Mouse (Mus musculus): ENCODE data around the gene Cfap74. TPM values are rescaled to one million over a fixed set of nuclear protein-coding genes. Genes with fewer than 3 reads are reported as not detected.

Cfap74 gene
- polyA plus RNA-seq, 1 experiment from 2014 or later, result 2.1 TPM

DNA sequence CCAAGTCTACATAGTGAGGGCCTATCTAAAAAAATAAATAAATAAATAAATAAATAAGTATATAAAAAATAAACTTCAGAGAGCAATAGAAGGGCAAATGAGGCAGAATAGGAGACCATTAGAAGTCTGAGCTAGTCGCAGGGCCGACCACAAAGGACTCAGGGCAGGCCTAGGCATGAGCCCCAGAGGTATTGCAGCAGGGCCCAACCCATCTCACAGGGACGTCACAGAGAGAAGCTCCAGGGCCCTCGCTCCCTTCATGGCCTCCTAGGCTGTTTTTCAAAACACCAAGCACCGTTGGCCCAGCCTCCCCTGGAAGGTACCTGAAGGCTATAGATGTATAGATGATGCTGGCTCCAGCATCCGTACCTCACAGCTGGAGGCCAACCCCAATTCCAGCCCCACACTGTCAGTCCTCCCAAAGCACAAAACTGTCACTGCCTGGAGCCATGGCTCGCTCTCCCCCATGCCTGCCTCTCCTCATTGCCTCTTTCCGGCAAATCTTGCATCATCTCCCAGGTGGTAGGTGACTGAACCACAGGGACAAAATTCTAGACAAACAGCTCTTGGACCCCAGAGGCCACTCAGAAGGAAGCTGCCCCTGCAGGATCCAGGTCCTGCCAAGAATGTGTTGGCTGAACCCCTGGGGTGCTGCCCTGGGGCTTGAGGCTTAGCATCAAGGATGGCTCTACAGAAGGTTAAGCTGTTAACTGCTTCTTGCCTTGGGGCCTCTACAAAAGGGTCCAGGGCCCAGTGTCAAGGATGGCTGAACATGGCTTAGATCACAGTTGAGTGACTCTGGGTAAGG, 73.9 kb downstream of the Cfap74 start:
- 67% methylated on average over 8 of the region's 8 CpGs for WGBS
- ATAC-seq (ENCODE audit: insufficient read depth, low FRiP score), result no peak

DNA sequence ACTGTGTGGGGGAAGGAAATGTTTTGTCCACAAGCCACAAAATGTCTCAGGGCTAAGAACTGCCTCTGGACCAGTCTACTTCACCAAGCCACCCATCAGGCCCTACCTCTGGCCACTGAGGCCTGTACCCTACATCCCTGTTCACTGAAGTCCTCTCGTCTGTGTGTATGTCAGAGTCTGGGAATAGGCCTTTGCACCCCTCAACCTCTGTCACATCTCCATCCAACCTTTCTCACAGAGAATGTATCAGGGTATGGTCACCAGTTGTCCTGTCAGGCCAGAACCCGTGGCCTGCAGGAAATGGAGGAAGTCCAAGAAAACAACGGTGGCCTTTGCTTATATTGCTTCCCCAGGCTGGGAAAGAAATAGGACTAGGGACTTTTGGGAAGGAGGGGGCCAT, 76.5 kb downstream of the Cfap74 start:
- H3K36me3 ChIP-seq (ENCODE audit: control insufficient read depth, insufficient read depth, low read length), result no peaks in the 10 kb centered on the region
- no peaks in the 10 kb centered on the region for H3K27me3 ChIP-seq (ENCODE audit: control insufficient read depth, insufficient read depth, low read length)
- ATAC-seq (ENCODE audit: insufficient read depth, low FRiP score), result no peak
- 72% methylated on average over 3 of the region's 3 CpGs for WGBS
- no peaks in the 10 kb centered on the region for H3K9me3 ChIP-seq (replicated peaks; ENCODE audit: control insufficient read depth, low read length)
- H3K4me1 ChIP-seq (ENCODE audit: control insufficient read depth, insufficient read depth, low read length), result peaks cover 37% of the 10 kb centered on the region
- 0 out of 2 replicates have a peak overlapping the region, but pooled peaks have one; percentile 40 for H3K27ac ChIP-seq (ENCODE audit: low read length)
- no peak overlapping the region for H3K4me2 ChIP-seq (ENCODE audit: low read depth, low read length)
- H3K9ac ChIP-seq (ENCODE audit: low read length), result no peak overlapping the region
- no peak overlapping the region for H3K4me3 ChIP-seq (replicated peaks; ENCODE audit: low read length)

More for the DNA sequence above, 73.9 kb downstream of the Cfap74 start:
- Histone ChIP-seq H3K27ac (ENCODE audit: low read length) (no peak overlapping the region), H3K4me3 (replicated peaks; ENCODE audit: low read length) (no peak overlapping the region), H3K4me2 (ENCODE audit: low read depth, low read length) (no peak overlapping the region), H3K4me1 (ENCODE audit: control insufficient read depth, insufficient read depth, low read length) (peaks cover 15% of the 10 kb centered on the region), H3K9me3 (replicated peaks; ENCODE audit: control insufficient read depth, low read length) (no peaks in the 10 kb centered on the region), H3K9ac (ENCODE audit: low read length) (no peak overlapping the region), H3K36me3 (ENCODE audit: control insufficient read depth, insufficient read depth, low read length) (no peaks in the 10 kb centered on the region), H3K27me3 (ENCODE audit: control insufficient read depth, insufficient read depth, low read length) (no peaks in the 10 kb centered on the region)

DNA sequence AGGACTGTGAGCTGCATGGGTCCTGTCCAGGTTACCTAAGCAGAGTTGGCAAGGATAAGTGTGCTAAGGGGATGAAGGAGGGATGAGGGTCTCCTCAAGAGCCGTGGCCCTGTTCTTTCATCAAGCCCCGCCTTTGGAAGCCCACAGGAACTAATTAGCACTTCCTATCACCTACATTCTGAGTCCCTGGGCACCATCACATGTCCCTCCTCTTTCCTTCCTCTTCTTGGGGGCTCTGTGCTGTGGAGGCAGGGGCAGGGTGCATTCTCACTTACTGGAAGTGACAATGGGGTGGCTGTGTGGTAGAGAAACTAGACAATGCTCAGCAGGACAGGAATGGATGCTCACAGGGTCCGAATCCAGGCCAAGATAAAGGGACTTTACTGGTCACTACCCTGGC, 78.8 kb downstream of the Cfap74 start:
- no peaks in the 10 kb centered on the region for H3K36me3 ChIP-seq (ENCODE audit: control insufficient read depth, insufficient read depth, low read length)
- ATAC-seq (ENCODE audit: insufficient read depth, low FRiP score), result no peak
- peak overlapping the region; percentile 16; the same call in 1 of the 2 replicates for H3K4me2 ChIP-seq (ENCODE audit: low read depth, low read length)
- H3K9ac ChIP-seq (ENCODE audit: low read length), result peak overlapping the region; percentile 46; the same call in 1 of the 2 replicates
- H3K4me1 ChIP-seq (ENCODE audit: control insufficient read depth, insufficient read depth, low read length), result peaks cover 32% of the 10 kb centered on the region
- no peaks in the 10 kb centered on the region for H3K27me3 ChIP-seq (ENCODE audit: control insufficient read depth, insufficient read depth, low read length)
- H3K4me3 ChIP-seq (replicated peaks; ENCODE audit: low read length), result no peak overlapping the region
- H3K27ac ChIP-seq (ENCODE audit: low read length), result peak overlapping the region; percentile 91
- 22% methylated on average over 3 of the region's 3 CpGs for WGBS
- H3K9me3 ChIP-seq (replicated peaks; ENCODE audit: control insufficient read depth, low read length), result no peaks in the 10 kb centered on the region

DNA sequence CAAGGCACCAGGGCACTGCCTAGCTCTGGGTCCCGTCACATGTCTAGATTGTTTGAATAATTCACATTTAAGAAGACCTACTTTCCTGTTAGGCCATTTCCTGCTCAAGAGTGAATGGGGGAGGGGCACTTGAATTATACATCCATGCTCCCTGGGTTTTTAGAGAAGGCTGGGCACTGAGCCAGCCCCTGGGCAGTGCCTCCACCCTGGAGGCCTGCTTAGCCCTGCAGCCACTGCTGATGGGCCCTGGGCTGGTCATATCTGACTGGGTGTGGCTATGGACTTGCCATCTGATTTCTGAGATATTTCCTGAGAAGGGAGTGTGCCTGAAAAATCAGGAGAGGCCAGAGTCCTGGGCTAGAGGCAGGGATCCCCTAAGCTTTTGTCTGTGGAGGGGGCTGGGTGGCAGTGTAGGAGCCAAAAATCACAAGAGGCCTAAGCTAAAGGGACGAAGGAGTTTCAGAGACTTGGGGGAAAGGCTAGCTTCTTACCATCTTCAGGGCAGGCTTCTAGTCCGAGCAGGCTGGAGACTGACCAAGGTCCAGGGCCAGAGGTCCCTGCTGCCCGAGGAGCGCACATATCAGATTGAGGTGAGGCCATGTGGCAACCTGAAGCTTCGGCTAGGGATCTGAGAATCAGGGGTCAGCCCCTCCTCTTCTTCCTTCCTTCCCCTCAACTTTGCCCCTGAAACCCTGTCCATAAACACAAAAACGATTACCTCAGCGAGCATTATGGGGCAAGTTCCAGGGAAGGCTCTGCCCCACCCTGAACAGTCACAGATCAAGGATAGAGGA, 79.4 kb downstream of the Cfap74 start:
- peak; percentile 87 for ATAC-seq (ENCODE audit: insufficient read depth, low FRiP score)
- H3K36me3 ChIP-seq (ENCODE audit: control insufficient read depth, insufficient read depth, low read length), result no peaks in the 10 kb centered on the region
- H3K27ac ChIP-seq (ENCODE audit: low read length), result peak overlapping the region; percentile 91
- H3K9me3 ChIP-seq (replicated peaks; ENCODE audit: control insufficient read depth, low read length), result no peaks in the 10 kb centered on the region
- WGBS, result 40% methylated on average over 8 of the region's 8 CpGs
- H3K4me1 ChIP-seq (ENCODE audit: control insufficient read depth, insufficient read depth, low read length), result peaks cover 36% of the 10 kb centered on the region
- H3K27me3 ChIP-seq (ENCODE audit: control insufficient read depth, insufficient read depth, low read length), result no peaks in the 10 kb centered on the region
- H3K4me3 ChIP-seq (replicated peaks; ENCODE audit: low read length), result no peak overlapping the region
- H3K9ac ChIP-seq (ENCODE audit: low read length), result peak overlapping the region; percentile 46; the same call in 1 of the 2 replicates
- H3K4me2 ChIP-seq (ENCODE audit: low read depth, low read length), result peak overlapping the region; percentile 16; the same call in 1 of the 2 replicates

DNA sequence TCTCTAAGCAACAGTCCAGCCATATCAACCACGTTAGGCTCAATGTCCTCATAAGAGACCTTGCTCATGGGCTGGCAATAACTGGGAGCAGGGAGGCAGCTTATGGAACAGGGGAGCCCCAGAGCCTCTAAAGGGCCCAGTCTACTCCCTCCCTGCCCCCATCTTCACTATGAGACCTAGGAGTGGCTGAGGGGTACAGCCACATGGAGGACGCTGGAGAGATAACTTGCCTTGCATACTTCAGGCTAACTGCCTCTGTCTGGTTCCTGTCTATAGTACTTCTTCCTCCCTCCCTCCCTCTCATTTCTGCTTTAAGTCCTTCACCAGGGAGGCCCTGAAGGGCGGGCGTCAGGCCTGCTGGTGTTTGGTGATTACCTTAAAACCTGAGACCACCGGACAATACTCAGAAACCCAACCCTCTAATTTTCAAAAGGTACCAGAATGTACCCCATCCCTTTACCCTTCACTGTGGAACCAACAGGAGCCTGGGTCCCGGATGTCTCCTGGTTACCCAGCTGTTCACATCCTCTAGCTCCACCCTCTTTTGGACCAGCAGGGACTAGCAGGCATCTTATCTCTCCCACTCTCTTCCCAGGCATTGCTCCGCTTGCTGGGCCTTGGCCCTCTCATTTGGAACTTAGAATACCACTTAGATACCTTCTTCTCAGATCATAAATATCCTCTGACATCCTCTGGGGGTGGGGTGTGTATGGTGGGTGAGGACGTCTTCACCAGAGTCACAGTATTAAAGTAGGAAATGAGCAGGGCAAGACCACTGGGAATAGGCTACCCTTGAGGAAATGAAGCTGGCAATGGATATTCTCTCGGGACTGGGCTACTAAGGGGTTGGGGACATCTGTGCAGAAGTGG, 80.3 kb downstream of the Cfap74 start:
- no peak for ATAC-seq (ENCODE audit: insufficient read depth, low FRiP score)
- H3K9ac ChIP-seq (ENCODE audit: low read length), result no peak overlapping the region
- no peak overlapping the region for H3K4me2 ChIP-seq (ENCODE audit: low read depth, low read length)
- H3K4me3 ChIP-seq (replicated peaks; ENCODE audit: low read length), result no peak overlapping the region
- 71% methylated on average over 9 of the region's 9 CpGs for WGBS
- no peaks in the 10 kb centered on the region for H3K27me3 ChIP-seq (ENCODE audit: control insufficient read depth, insufficient read depth, low read length)
- peak overlapping the region; percentile 91 for H3K27ac ChIP-seq (ENCODE audit: low read length)
- no peaks in the 10 kb centered on the region for H3K36me3 ChIP-seq (ENCODE audit: control insufficient read depth, insufficient read depth, low read length)
- H3K9me3 ChIP-seq (replicated peaks; ENCODE audit: control insufficient read depth, low read length), result no peaks in the 10 kb centered on the region
- peaks cover 43% of the 10 kb centered on the region for H3K4me1 ChIP-seq (ENCODE audit: control insufficient read depth, insufficient read depth, low read length)

DNA sequence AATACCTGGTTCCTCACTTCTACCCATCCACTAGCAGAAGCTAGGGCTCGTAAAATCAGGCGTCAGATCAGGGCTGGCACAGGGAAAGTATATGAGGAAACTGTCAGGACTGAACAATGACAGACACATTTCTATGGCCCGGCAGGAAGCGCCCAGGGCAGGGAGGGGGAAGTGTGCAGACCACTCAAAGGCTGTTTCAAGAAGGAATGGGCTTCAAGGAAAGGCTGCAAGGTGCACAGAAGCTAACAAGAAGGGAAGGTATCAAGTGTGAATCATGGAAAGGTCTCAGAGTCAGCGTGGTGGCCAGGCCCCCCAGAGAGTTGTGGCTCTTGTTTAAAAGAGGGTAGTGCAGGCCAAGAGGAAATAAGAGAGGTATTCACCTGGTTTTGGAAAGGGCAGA, 81.5 kb downstream of the Cfap74 start:
- ATAC-seq (ENCODE audit: insufficient read depth, low FRiP score), result no peak
- H3K27me3 ChIP-seq (ENCODE audit: control insufficient read depth, insufficient read depth, low read length), result no peaks in the 10 kb centered on the region
- H3K4me1 ChIP-seq (ENCODE audit: control insufficient read depth, insufficient read depth, low read length), result peaks cover 49% of the 10 kb centered on the region
- peak overlapping the region; percentile 100 for H3K9ac ChIP-seq (ENCODE audit: low read length)
- H3K4me3 ChIP-seq (replicated peaks; ENCODE audit: low read length), result peak overlapping the region; percentile 97
- peak overlapping the region; percentile 77 for H3K27ac ChIP-seq (ENCODE audit: low read length)
- peak overlapping the region; percentile 82 for H3K4me2 ChIP-seq (ENCODE audit: low read depth, low read length)
- H3K36me3 ChIP-seq (ENCODE audit: control insufficient read depth, insufficient read depth, low read length), result no peaks in the 10 kb centered on the region
- 25% methylated on average over 5 of the region's 5 CpGs for WGBS
- no peaks in the 10 kb centered on the region for H3K9me3 ChIP-seq (replicated peaks; ENCODE audit: control insufficient read depth, low read length)

DNA sequence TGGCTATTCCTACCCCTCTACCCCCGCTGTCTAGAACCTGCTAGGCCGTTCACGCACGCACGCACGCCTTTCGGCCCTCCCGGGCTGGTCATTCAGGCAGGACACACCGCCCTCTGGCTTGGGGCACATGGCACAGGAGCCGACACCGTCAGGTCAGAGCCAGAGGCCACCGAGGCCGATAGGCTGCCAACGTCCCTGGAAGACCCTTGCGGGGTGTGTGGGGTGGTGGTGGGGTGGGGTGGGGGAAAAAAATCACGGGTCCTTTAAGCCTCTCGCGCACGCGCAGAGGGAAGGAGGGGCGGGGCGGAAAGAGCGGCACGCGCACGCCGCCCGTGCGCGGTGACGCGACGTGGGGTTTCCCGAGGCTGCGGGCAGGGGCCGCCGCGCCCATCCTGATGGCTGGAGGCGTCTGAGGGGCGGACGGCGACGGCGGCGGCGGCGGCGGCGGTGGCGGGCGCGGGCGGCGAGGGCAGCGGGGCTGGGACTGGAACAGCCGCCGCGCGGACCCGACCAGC, 82.1 kb downstream of the Cfap74 start, which contains the start of gene Gnb1:
Gene Gnb1, plus strand, starts transcription at position 372 of the 515 bp plus-strand sequence.
- WGBS, result under 1% methylated on average over 50 of the region's 60 CpGs
- peak within 1 kb of the TSS; percentile 97 for H3K4me3 ChIP-seq (replicated peaks; ENCODE audit: low read length)
- H3K36me3 ChIP-seq (ENCODE audit: control insufficient read depth, insufficient read depth, low read length), result no peaks in the 10 kb centered on the region
- peaks cover 49% of the 10 kb centered on the region for H3K4me1 ChIP-seq (ENCODE audit: control insufficient read depth, insufficient read depth, low read length)
- H3K27ac ChIP-seq (ENCODE audit: low read length), result peak within 1 kb of the TSS; percentile 93
- H3K4me2 ChIP-seq (ENCODE audit: low read depth, low read length), result peak within 1 kb of the TSS; percentile 85
- H3K27me3 ChIP-seq (ENCODE audit: control insufficient read depth, insufficient read depth, low read length), result no peaks in the 10 kb centered on the region
- peak within 1 kb of the TSS; percentile 100 for H3K9ac ChIP-seq (ENCODE audit: low read length)
- ATAC-seq (ENCODE audit: insufficient read depth, low FRiP score), result peak; percentile 83
- no peaks in the 10 kb centered on the region for H3K9me3 ChIP-seq (replicated peaks; ENCODE audit: control insufficient read depth, low read length)

DNA sequence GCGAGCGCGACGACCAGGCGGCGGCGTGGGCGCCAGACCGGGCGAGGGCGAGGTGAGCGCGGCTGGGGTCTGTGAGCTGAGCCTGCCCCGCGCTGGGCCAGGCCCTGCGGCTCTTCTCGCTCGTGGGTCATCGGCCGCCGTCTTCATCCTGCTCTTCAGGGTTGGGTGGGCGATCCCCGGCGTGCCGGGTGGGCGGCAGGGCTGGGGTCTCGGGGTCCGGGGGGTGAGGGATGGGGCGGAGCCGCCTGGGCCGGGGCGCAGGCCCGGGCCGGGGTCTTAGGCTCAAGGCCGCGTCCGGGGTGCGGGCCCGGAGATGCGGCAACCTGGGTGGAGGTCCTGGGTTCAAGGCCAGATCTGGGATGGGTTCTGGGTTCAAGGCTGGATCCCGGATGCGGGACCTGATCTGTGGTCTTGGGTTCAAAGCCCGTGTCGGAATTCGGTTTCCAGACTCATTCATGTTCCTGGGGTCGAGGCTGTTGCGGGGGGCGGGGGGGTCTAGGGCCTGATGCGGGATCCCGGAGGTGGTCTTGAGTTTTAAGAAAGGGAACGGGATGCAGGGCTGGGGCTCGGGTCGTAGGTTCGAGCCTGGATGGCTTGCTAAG, 82.6 kb downstream of the Cfap74 start:
- peak overlapping the region; percentile 97 for H3K4me3 ChIP-seq (replicated peaks; ENCODE audit: low read length)
- no peaks in the 10 kb centered on the region for H3K36me3 ChIP-seq (ENCODE audit: control insufficient read depth, insufficient read depth, low read length)
- ATAC-seq (ENCODE audit: insufficient read depth, low FRiP score), result peak; percentile 15; the same call in 1 of the 2 replicates
- peak overlapping the region; percentile 85 for H3K4me2 ChIP-seq (ENCODE audit: low read depth, low read length)
- peak overlapping the region; percentile 93 for H3K27ac ChIP-seq (ENCODE audit: low read length)
- WGBS, result under 1% methylated on average over 49 of the region's 54 CpGs
- no peaks in the 10 kb centered on the region for H3K9me3 ChIP-seq (replicated peaks; ENCODE audit: control insufficient read depth, low read length)
- H3K27me3 ChIP-seq (ENCODE audit: control insufficient read depth, insufficient read depth, low read length), result no peaks in the 10 kb centered on the region
- peak overlapping the region; percentile 100 for H3K9ac ChIP-seq (ENCODE audit: low read length)
- peaks cover 49% of the 10 kb centered on the region for H3K4me1 ChIP-seq (ENCODE audit: control insufficient read depth, insufficient read depth, low read length)
